Mouse (Mus musculus) WW6 (cell line): ENCODE results near the gene Prss42.
"Not testable (repeated sequence)": the region's sequence is repeated elsewhere in the genome, so short reads cannot be mapped to it uniquely, and the experiment has no call there.

Experiments
- DNase-seq: peaks from one replicate; pipeline ENCODE4 v3.0.0-alpha.2; 2013; ENCODE audit warnings: low read depth, low spot score

The Prss42 gene

GRCm38 (mm10) chr9:110788169-110788568 is 9.8 kb upstream of the Prss42 start:
- no peak for DNase-seq

GRCm38 (mm10) chr9:110790462-110790861 is 7.5 kb upstream of the Prss42 start:
- no peak for DNase-seq

- DNase-seq, result no peak
These were observed 953 bp upstream of the Prss42 start for GRCm38 (mm10) chr9:110797013-110797412.

GRCm38 (mm10) chr9:110800834-110801479 is 3.0 kb downstream of the Prss42 start:
- no peak for DNase-seq

- DNase-seq, result no peak
These were observed 5.3 kb downstream of the Prss42 start for GRCm38 (mm10) chr9:110803294-110803693.

GRCm38 (mm10) chr9:110810051-110810450 is 12.1 kb downstream of the Prss42 start:
- DNase-seq, result no peak

GRCm38 (mm10) chr9:110813789-110814188 is 15.8 kb downstream of the Prss42 start, which contains the start of gene Prss44:
TSS of gene Prss44 (plus strand) at chr9:110813994.
- no peak for DNase-seq

GRCm38 (mm10) chr9:110820546-110820945 is 22.6 kb downstream of the Prss42 start:
- DNase-seq, result not testable (repeated sequence)

- no peak for DNase-seq
These were observed 23.5 kb downstream of the Prss42 start for GRCm38 (mm10) chr9:110821436-110821835.

GRCm38 (mm10) chr9:110825426-110825825 is 27.5 kb downstream of the Prss42 start:
- no peak for DNase-seq

- no peak for DNase-seq
These were observed 27.9 kb downstream of the Prss42 start for GRCm38 (mm10) chr9:110825832-110826231.

GRCm38 (mm10) chr9:110826390-110826789 is 28.4 kb downstream of the Prss42 start, which contains the start of gene Prss43:
TSS of gene Prss43 (plus strand) at chr9:110826690.
- no peak for DNase-seq

- peak; percentile 62 for DNase-seq
These were observed 35.1 kb downstream of the Prss42 start for GRCm38 (mm10) chr9:110833021-110833420.

GRCm38 (mm10) chr9:110834411-110834810 is 36.4 kb downstream of the Prss42 start, which contains the start of gene Prss45:
TSS of gene Prss45 (plus strand) at chr9:110834588.
- no peak for DNase-seq

- DNase-seq, result no peak
These were observed 37.0 kb downstream of the Prss42 start for GRCm38 (mm10) chr9:110834961-110835360.

GRCm38 (mm10) chr9:110836112-110836511 is 38.1 kb downstream of the Prss42 start:
- no peak for DNase-seq

GRCm38 (mm10) chr9:110840905-110841304 is 42.9 kb downstream of the Prss42 start:
- no peak for DNase-seq

GRCm38 (mm10) chr9:110841438-110841837 is 43.5 kb downstream of the Prss42 start:
- DNase-seq, result no peak

GRCm38 (mm10) chr9:110844206-110844605 is 46.2 kb downstream of the Prss42 start, which contains the start of gene Prss46:
TSS of gene Prss46 (plus strand) at chr9:110844506.
- no peak for DNase-seq

- no peak for DNase-seq
These were observed 51.2 kb downstream of the Prss42 start for GRCm38 (mm10) chr9:110849162-110849561.
